Mouse (Mus musculus) MEL (cell line): ENCODE measurements at regions not wholly inside any gene's neighbourhood (a gene's known extent, or its start where the extent isn't known, plus 50 kb on each side); places are given as distances from the start of the nearest gene placed in this dataset.

Experiments used
- CHD2 ChIP-seq: IDR thresholded peaks from 2 replicates; pipeline ENCODE4 v1.6.1; 2011; ENCODE audit warnings: low read length, improper control_type of control experiment
- CTCF ChIP-seq, 3 experiments: IDR thresholded peaks in 2 of 3; conservative IDR thresholded peaks in 1 of 3; 2 replicates each; pipeline ENCODE4 v1.5.1; 2011 to 2012; ENCODE audit warnings: low read length in 3 of 3, low read depth in 2 of 3, mild to moderate bottlenecking in 2 of 3, improper control_type of control experiment in 1 of 3, inconsistent platforms in 1 of 3, mixed read lengths in 1 of 3, moderate library complexity in 1 of 3; ENCODE audit not compliant: control insufficient read depth in 1 of 3, insufficient read depth in 1 of 3, poor library complexity in 1 of 3, severe bottlenecking in 1 of 3
- GABPA ChIP-seq: IDR thresholded peaks from 2 replicates; pipeline ENCODE4 v1.6.1; 2012; ENCODE audit warnings: low read depth, mild to moderate bottlenecking, inconsistent platforms, low read length, improper control_type of control experiment, moderate library complexity
- NRF1 ChIP-seq: IDR thresholded peaks from 2 replicates; pipeline ENCODE4 v1.6.1; 2014; ENCODE audit warnings: low read depth, mild to moderate bottlenecking, inconsistent platforms, low read length, improper control_type of control experiment, moderate library complexity; ENCODE audit not compliant: poor library complexity, insufficient read depth, severe bottlenecking
- POLR2A ChIP-seq, 2 experiments: IDR thresholded peaks; 2 replicates each; pipeline ENCODE4 v1.6.1; 2011 to 2012; ENCODE audit warnings: low read length in 2 of 2, mild to moderate bottlenecking in 2 of 2, control low read depth in 1 of 2, improper control_type of control experiment in 1 of 2, low read depth in 1 of 2, moderate library complexity in 1 of 2; ENCODE audit not compliant: control insufficient read depth in 1 of 2, insufficient read depth in 1 of 2, poor library complexity in 1 of 2
- POLR2AphosphoS5 ChIP-seq: IDR thresholded peaks from 2 replicates; pipeline ENCODE4 v1.6.1; 2012; ENCODE audit warnings: low read depth, borderline replicate concordance, mild to moderate bottlenecking, inconsistent platforms, low read length, moderate library complexity, mixed read lengths
- RAD21 ChIP-seq: IDR thresholded peaks from 2 replicates; pipeline ENCODE4 v1.6.1; 2011; ENCODE audit warnings: mild to moderate bottlenecking, low read depth, low read length, improper control_type of control experiment
- RCOR1 ChIP-seq: IDR thresholded peaks from 2 replicates; pipeline ENCODE4 v1.6.1; 2012; ENCODE audit warnings: low read depth, mild to moderate bottlenecking, inconsistent platforms, low read length, improper control_type of control experiment
- SMC3 ChIP-seq: IDR thresholded peaks from 2 replicates; pipeline ENCODE4 v1.6.1; 2011; ENCODE audit warnings: low read depth, low read length, improper control_type of control experiment
- TCF12 ChIP-seq: IDR thresholded peaks from 2 replicates; pipeline ENCODE4 v1.6.1; 2014; ENCODE audit warnings: low read depth, mild to moderate bottlenecking, inconsistent platforms, low read length, improper control_type of control experiment, moderate library complexity
- USF2 ChIP-seq, 2 experiments: IDR thresholded peaks; 2 replicates each; pipeline ENCODE4 v1.6.1; 2011 to 2012; ENCODE audit warnings: improper control_type of control experiment in 2 of 2, low read length in 2 of 2, borderline replicate concordance in 1 of 2, inconsistent platforms in 1 of 2, low read depth in 1 of 2, mild to moderate bottlenecking in 1 of 2; ENCODE audit not compliant: insufficient read depth in 1 of 2
- ZC3H11A ChIP-seq: IDR thresholded peaks from 2 replicates; pipeline ENCODE4 v1.6.1; 2012; ENCODE audit warnings: low read depth, mild to moderate bottlenecking, inconsistent platforms, low read length, improper control_type of control experiment

DNA sequence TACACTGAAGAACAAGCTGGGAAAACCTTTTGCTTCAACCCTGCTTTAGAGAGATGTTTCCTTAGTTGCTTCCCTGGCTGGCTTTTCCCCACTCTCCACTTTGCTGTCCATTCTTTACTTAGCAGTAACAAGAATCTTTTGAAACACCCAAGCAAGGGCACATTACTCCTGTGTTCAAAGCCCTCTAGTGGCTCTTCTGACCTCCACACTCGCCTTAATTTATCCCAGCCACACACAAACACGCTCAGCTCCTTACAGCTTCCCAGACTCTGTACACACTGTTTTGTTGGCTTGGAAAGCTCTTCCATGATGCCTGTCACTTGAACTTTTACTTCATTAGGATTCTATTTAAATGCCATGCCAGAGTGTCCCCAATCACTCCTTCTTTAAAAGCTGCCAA lies 97.3 kb upstream of the Col8a1 start:
- TF ChIP-seq CTCF (IDR thresholded peaks at IDR 0.05 in 2 of 3, conservative IDR thresholded peaks at IDR 0.05 in 1 of 3; ENCODE audit: control insufficient read depth in 1 of 3, insufficient read depth in 1 of 3, low read depth in 2 of 3, low read length in 3 of 3, poor library complexity in 1 of 3, severe bottlenecking in 1 of 3): no peak
- TF ChIP-seq POLR2A (IDR thresholded peaks at IDR 0.05; ENCODE audit: control insufficient read depth in 1 of 2, insufficient read depth in 1 of 2, low read depth in 1 of 2, low read length in 2 of 2, poor library complexity in 1 of 2): no peak
- no peak for TF ChIP-seq NRF1
- no peak for TF ChIP-seq CHD2
- no peak for TF ChIP-seq SMC3
- TF ChIP-seq GABPA: no peak
- no peak for TF ChIP-seq RCOR1
- TF ChIP-seq RAD21: no peak
- TF ChIP-seq ZC3H11A: no peak
- TF ChIP-seq USF2 (IDR thresholded peaks at IDR 0.05; ENCODE audit: borderline replicate concordance in 1 of 2, insufficient read depth in 1 of 2, low read depth in 1 of 2, low read length in 2 of 2): no peak
- TF ChIP-seq TCF12: no peak
- TF ChIP-seq POLR2AphosphoS5: no peak
